Mouse (Mus musculus) heart, postnatal 36 days (tissue): ENCODE measurements around the gene Esyt2. TPM values are rescaled to one million over a fixed set of nuclear protein-coding genes. Genes with fewer than 3 reads are reported as not detected.
A peak's percentile ranks its signal among the peaks of the same experiment; 100 is the strongest.
"Not testable (repeated sequence)": the region's sequence is repeated elsewhere in the genome, so short reads cannot be mapped to it uniquely, and the experiment has no call there.

Experiments
- DNase-seq, 2 experiments: peaks; one replicate each; pipeline ENCODE4 v3.0.0; 2021 to 2022
- intact Hi-C: fragments of 180-260 bp; cut with DNase I; formaldehyde crosslinking; loops from one replicate; pipeline ENCODE4 v1.15.1; 2025
- total RNA-seq, 2 experiments: library from RNA; stranded (reverse); gene quantifications; 2 replicates each; pipeline ENCODE4 v1.2.3; 2021

Gene Esyt2
- 10 to 100 TPM; 27.7 to 29.9 TPM for total RNA-seq

DNA sequence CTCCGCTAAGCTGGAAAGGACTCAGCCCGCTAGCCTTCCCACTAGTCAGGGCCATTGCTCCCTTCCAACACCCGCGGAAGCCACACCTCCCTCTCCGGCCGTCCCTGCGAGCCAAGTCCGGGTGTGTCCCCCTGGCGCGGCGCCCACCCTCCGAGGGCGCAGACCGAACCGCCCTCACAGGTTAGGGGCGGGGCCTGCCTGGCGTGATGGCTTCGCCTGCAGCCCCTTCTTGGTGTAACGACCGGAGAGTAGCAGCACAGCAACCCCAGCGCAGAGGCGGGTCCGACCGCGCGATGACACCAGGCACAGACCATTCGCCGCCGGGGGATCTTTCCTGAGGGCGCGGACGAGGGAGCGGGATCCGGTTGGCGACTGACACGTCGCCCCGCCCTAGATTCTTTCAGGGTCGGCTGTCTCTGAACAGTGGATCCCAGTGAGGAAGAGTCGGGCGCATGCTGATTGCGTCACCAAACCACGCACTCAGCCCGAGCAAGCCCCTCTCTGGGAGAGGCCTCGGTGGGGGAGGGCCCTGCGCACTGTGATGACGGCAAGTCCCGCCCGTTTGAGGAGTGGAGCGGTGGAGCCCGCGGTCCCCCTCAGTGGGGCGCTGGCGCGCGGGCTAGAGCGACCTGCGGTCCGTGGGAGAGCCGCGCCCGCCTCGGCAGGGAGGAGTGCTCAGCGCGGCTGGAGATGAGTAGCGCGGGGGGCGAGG is at the start of gene Esyt2:
Gene Esyt2 (plus strand): TSS at position 544 of the 712 bp plus-strand sequence.
- intact Hi-C loops = loop anchor here (1.0 to 5.0 kb wide), 5 partner anchors 46 to 340 kb away; partner anchors contain the start of genes Ncapg2 and Zfp386
- DNase-seq = peak; percentile 99

DNA sequence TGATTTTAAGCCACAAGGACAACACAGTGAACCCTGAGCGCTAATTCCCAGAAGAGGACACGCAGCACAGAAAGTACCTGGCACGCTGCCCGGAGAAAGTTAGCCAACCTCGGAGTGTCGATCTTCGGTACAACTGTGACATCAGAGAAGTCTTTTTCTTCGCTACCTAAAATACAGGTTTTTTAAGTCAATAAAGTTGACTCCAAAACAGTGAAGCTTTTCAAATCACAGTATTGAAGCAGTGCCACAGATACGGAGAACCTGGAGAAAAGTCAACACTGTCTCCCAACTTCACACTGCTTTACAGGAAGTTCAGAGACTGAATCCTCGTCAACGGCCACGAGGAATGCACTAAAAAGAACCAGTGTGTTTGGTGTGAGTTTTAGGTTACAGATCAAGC is 49.4 kb upstream of the Esyt2 start:
- DNase-seq = peak; percentile 82 to 87
- intact Hi-C loops = loop anchor here (2.0 kb wide), 1 partner anchor 49 kb away; the partner anchor contains the start of gene Esyt2

DNA sequence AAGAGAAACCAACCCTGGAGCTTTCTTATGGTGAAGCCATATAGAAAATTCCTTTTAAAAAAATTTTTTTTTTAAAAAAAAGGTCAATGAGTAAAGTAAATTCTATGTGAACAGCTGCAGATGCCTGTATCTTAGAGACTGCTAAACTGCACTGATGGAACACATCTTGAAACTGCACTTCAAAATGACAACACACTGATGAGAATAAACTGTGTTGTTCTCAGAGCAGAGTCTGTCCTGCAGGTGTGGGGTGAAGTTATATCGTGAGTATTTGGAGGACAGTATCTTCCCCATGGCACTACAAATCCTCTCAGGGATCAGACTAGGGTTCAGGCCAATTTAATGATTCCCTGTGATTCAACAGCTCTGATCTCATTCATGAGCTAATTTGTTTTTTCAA is 48.9 kb upstream of the Esyt2 start:
- no peak for DNase-seq
- intact Hi-C loops = no loop called here

DNA sequence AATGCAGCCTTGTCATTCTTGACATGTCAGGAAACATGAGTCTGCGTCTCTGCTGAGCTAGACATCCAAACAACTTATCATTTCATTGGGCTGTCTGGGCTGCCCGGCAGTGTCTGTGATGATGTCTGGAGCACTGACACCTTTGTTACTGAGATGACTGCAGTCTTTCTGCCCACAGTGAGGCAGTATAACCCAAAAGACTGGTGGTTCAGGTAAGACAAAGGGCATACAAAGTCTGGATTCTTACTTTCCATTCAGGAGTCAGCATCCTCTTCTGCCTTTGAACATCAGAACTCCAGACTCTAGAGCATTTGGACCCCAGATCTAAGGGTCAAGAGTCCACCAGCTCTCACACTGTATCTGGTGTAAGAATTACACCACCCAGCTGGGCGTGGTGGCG is 45.6 kb upstream of the Esyt2 start:
- intact Hi-C loops = no loop called here
- no peak for DNase-seq

DNA sequence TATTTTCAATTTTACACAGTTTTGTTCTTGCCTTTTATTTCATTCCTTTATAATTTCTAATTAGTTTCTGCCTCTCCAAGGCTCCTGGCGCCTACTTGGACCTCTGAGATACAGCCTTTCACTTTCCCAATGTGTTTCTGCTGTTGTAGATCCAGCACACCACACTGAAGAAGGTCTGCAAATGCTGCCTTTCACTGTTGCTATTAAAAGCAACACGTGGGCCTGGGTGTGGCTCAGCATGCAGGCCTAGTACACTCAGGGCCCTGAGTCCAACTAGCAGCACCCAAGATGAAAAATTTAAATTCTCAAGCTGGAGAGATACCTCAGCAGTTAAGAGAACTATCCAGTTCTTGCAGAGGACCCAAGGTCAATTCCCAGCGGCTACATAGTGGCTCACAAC is 44.3 kb upstream of the Esyt2 start:
- intact Hi-C loops = no loop called here

DNA sequence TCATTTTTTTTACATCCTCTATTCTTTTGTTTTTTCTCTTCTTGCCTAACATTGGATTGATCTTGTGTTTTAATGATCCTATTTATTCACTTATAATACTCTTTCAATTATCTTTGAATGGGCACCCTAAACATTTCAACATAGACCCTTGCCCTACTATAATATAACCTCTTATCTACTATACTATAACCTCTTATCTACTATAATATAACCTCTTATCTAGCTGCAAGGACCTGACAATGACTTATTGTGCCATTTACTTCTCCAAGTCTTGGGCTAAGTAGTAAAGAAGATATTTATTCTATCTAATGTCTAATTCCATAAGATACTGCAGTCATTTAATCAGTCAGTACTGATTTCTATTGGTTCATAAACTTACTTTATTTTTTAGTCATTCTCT is 42.6 kb upstream of the Esyt2 start:
- DNase-seq = no peak
- intact Hi-C loops = no loop called here

More for the DNA sequence above, 44.3 kb upstream of the Esyt2 start:
- no peak for DNase-seq

DNA sequence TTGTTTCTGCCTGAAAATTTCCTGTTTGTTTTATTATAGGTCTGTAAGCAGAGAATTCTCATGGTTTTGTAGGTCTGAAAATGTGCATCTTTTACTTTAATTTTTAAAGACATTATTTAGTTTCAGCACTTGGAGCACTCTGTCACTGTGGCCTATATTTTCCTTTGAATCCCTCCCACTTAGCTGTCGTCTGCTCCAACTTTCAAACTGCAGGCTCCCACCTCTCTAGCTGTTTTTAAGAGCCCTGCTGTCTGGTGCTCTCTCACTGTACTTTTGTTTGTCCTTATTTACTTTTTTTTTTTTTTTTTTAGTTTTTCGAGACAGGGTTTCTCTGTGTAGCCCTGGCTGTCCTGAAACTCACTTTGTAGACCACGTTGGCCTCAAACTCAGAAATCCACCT is 42.2 kb upstream of the Esyt2 start:
- intact Hi-C loops = no loop called here
- DNase-seq = no peak

DNA sequence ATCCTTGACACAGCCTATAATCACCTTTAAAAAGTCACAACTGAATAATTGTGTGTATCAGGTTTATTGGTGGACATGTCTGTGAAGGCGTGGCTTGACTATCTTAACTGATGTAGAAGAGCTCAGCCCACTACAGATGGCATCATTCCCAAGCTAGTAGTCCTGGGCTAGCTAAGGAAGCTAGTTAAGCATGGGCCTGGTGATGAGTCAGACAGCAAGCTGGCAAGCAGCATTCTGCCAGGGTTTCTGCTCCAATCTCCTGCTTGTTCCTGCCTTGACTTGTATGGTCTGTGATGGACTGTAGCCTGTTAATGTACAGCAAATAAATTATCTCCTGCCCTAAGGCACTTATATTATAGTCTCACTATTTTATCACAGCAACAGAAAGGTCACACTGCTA is 36.4 kb upstream of the Esyt2 start:
- no peak for DNase-seq
- intact Hi-C loops = loop anchor here (5.0 kb wide), 1 partner anchor 378 kb away; no protein-coding TSS in a partner anchor

DNA sequence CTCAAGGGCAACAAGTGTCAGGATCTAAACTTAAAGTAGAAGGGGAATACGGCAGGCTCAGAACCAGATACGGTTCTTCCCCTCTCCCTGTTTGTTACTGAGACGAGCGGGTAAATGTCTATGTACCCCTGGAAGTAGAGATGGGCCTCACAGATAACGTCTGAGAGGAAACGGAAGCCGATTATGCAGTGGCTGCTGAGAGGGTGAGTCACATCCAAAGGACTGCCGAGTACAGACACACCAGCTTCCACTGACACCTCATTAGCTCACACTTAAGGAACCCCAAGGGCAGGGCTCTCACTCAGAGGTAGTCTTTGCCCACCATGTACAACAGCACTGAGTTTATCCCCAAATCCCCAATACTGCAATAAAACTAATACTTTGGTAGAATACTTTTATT is 26.3 kb upstream of the Esyt2 start:
- no peak for DNase-seq
- intact Hi-C loops = no loop called here

DNA sequence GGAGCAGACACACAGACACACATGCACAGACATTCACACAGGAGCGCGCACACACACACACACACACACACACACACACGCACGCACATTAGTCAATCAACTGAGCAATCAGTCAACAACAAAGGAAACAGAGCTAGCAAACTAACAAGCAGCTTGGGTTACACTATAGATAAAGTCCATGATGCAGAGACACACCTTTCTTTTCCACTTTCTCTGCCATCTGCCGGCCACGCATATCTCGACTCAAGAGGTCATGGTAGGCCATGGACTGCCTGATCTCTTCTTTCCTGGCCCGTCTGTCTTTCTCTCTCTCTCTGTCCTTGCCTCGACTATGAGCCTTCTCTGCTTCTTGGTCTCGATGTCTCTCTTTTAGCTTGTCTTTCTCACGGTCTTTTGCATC is 25.4 kb upstream of the Esyt2 start:
- intact Hi-C loops = no loop called here
- DNase-seq = no peak

DNA sequence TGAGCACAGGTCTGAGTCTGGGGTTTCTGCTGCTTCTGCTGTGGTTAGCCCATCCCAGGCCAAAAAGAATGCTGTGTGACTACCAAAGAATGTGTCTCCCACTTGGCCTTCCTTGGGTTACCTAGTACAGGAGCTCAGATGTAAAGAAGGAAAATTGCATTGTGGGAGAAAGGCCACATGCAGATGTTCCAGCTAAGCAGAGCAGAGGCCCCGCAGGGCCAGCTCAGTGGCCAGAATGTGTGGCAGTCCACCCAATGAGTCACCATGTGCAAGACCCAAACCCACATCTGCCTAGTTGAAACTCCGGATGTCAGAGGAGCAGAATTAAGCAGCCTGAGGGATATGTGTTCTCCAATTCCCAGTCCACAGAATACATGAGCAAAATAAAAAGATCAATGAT is 22.7 kb upstream of the Esyt2 start:
- DNase-seq = no peak
- intact Hi-C loops = no loop called here

DNA sequence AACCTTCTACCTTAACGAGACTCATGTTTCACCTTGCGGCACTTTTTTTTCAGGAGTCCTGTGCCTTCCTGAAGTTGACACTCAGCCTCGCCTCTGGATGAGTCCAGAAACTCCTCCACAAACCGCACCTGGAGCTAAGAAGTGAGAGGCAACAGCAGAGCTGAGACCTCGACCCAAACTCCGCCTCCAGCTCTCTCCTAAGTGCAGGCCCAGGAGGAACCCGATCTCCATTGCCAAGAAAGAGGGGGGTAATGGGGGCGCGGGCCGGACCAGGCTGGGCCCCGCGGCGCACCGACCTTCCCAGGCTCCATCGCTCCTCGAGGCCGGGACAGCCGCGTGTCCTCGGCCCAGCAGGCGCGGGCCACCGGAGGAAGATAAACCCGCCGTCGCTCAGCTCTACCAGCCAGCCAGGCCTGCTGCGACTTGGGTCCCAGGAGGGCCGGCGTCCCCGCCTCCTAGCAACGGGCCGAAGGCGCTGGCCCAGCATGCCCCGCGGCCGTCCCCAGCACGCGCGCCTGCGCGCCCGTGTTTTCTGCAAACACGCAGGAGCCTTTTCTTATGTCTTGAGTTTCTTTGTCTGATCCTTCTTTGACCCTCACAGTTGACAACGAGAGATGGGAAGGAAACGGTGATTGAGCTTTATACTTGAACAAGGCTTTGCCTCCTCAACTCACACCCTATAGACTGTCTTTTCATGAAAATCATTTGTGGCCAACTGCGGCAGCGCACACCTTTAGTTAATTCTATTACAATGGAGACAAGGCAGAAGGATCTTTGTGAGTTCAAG is 18.2 kb upstream of the Esyt2 start, which contains the start of gene Wdr60:
Gene Wdr60 (minus strand): TSS at position 468 of the 787 bp plus-strand sequence.
- DNase-seq = peak; percentile 88
- intact Hi-C loops = loop anchor here (10.0 kb wide), 1 partner anchor 218 kb away; the partner anchor contains the start of gene Zfp386

DNA sequence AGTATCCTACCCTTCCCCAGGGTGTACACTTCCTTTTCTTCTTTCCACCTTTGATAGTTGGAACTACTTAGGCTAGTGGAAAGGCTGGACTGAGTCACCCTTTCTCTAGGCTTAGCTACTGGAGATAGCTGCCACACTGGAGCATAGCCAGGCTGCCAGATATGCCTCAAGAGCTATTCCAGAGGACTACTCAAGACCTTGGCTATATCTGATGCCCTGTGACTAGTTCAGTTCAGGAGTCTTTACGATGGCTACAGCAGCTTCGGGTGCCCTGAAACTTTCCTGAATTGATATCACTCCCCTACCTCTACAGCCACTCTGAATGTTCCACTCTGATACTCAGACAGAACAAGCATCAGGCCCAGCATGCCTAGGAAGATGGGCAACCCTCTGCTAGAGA is 16.2 kb upstream of the Esyt2 start:
- intact Hi-C loops = loop anchor here (10.0 kb wide), 1 partner anchor 220 kb away; the partner anchor contains the start of gene Zfp386

DNA sequence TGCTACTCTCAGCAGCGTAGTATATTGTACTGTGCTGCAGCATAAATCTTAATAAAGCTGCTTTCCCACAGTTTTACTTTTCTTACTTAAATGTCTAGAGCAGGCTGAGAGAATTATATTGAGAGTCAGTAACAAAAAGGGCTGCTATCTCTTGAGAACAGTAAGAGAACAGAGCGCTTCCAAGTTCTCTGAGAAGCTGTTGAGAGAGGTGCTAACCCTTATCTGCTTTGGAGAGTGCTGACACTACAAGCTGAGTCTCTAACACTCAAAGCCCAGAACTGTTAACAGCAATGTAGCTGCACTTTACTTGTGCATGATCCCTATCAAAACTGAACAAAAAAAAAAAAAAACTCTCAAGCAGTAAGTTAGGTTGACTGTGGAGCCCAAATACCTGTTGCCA is 15.7 kb upstream of the Esyt2 start:
- intact Hi-C loops = loop anchor here (10.0 kb wide), 1 partner anchor 220 kb away; the partner anchor contains the start of gene Zfp386
- DNase-seq = no peak

More for the DNA sequence above, 16.2 kb upstream of the Esyt2 start:
- no peak for DNase-seq

DNA sequence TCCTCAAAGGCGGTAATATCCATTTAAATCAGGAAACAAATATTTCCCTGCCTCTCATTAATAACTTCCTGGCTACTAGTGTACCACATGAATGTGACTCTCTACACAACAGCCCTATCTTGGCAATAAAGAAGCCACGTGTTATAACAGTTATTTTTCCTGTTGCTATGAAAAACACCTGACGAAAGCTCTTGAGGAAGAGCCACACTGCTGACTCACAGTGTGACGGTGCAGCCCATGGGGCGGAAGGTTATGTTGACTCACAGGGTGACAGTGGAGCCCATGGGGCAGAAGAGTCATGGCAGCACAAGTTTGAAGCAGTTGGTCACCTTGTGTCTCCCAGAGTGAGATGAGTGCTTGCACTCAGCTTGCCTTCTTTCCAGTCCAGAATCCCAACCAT is 11.5 kb upstream of the Esyt2 start:
- DNase-seq = no peak
- intact Hi-C loops = loop anchor here (10.0 kb wide), 1 partner anchor 225 kb away; the partner anchor contains the start of gene Zfp386

DNA sequence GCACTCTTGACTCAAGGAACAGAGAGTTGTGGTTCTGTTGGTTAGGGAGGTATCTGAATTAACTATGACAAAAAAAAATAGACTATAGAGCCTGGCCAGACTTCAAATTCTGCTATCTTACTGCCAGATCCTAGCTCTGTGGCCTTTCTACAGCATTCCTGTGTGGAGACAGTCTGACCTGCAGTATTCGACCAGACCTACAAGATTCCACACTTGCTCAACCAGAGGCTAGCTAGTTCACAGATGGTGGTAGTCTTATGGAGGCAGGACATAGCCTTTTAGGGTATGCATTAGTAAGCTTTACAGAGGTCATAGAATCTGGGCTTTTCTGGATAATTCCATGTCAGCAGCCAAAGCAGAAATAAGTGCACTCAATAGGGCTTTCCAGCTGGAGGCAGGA is 10.5 kb upstream of the Esyt2 start:
- intact Hi-C loops = no loop called here
- DNase-seq = no peak

DNA sequence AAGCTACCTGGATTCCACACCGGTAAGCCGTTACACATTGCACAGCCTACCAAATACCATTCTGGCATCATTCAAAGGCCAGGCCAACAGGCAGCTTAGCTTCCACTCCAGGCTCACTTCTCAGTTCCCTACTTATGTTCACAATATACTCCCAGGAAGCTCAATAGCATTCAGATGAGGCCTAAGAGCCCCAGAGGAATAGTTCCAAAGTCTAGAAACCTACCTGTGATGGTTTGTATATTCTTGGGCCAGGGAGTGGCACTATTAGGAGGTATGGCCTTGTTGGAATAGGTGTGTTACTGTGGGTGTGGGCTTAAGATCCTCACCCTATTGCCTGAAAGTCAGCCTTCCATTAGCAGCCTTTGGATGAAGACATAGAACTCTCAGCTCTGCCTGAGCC is 9.9 kb upstream of the Esyt2 start:
- DNase-seq = no peak
- intact Hi-C loops = no loop called here

DNA sequence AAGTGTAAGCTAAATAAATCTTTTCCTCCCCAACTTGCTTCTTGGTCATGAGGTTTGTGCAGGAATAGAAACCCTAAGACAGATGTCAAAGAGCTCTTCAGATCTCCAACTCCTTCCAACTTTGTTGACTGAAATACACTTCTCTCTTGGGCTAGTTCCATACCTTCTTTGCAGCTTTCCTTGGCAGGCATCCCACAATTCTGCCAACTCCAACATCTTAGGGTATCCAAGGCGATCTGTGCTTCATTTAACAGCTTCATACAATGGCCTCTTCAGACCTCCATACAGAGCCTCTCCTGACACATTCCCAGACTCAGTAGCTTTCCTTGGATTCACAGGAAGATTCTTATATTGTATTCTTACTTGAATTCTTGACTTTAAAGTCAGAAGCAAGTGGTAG is 7.3 kb upstream of the Esyt2 start:
- DNase-seq = no peak
- intact Hi-C loops = no loop called here

DNA sequence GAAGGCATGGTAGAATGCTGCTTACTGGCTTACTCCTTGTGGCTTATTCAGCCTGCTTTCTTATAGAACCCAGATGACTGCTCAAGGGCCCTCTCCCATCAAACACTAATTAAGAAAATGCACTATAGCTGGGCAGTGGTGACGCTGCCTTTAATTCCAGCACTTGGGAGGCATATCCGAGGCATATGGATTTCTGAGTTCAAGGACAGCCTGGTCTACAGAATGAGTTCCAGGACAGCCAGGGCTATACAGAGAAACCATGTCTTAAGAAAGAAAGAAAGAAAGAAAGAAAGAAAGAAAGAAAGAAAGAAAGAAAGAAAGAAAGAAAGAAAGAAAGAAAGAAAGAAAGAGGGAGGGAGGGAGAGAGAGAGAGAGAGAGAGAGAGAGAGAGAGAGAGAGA is 5.9 kb upstream of the Esyt2 start, which contains the start of gene Gm11027:
Gene Gm11027 (plus strand): TSS at position 301 of the 400 bp plus-strand sequence.
- DNase-seq, intact Hi-C loops: not testable (repeated sequence)

DNA sequence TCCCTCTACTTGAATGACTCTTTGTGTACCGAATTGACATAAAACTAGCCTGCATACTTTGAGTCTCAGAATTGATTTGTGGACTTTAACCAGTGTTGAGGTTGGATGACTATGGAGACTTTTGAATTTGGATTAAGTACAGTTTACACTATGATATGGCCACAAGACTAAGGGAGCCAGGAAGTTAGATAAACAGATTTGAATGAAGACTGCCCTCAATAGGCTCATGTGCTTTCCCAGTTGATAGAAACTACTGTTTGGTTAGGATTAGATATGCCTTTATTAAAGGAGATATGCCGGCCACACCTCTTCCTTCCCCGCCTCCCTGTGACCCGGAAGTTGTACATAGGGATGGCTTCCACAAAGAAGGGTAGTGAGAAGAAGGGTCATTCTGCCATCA is 5.4 kb upstream of the Esyt2 start:
- no peak for DNase-seq
- intact Hi-C loops = no loop called here

DNA sequence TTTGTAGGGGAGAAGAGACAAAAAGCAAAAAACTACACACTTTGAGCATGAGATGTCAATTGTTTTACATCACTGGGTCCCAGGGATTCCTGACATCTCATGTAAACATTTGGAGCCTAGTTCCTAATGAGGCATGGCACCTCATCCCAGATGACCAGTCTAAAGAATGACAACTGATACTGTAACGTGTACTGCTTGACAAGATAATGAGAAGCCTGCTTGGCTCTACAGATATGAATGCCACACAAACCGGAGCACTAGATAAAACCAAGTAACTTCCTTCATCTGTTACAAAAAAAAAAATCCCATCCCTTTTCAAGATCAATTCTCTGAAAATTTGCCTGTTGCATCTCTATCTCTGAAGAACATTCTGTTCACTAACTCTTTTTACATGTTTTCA is 4.0 kb upstream of the Esyt2 start:
- DNase-seq = no peak
- intact Hi-C loops = no loop called here
